Mouse (Mus musculus): ENCODE results near the gene Spsb4.

Spsb4 gene

GRCm38 (mm10) chr9:97013698-97014097 lies 4.9 kb downstream of the Spsb4 start:
- DNase-seq, result no peak

- DNase-seq, result no peak
Observed at GRCm38 (mm10) chr9:97013153-97013552, 5.5 kb downstream of the Spsb4 start.

GRCm38 (mm10) chr9:97011454-97012195 lies 7.0 kb downstream of the Spsb4 start:
- DNase-seq, result no peak

- no peak for DNase-seq
Observed at GRCm38 (mm10) chr9:97010447-97010846, 8.2 kb downstream of the Spsb4 start.

- no peak for DNase-seq
Observed at GRCm38 (mm10) chr9:97004726-97005125, 13.9 kb downstream of the Spsb4 start.

- DNase-seq, result no peak
Observed at GRCm38 (mm10) chr9:97003173-97003572, 15.5 kb downstream of the Spsb4 start.

- DNase-seq, result no peak
Observed at GRCm38 (mm10) chr9:97002654-97003053, 16.0 kb downstream of the Spsb4 start.

GRCm38 (mm10) chr9:97002025-97002424 lies 16.6 kb downstream of the Spsb4 start:
- no peak for DNase-seq

GRCm38 (mm10) chr9:97001458-97001857 lies 17.2 kb downstream of the Spsb4 start:
- DNase-seq, result no peak

GRCm38 (mm10) chr9:96995717-96996116 lies 22.9 kb downstream of the Spsb4 start:
- no peak for DNase-seq

GRCm38 (mm10) chr9:96994733-96995132 lies 23.9 kb downstream of the Spsb4 start:
- DNase-seq, result no peak

- no peak for DNase-seq
Observed at GRCm38 (mm10) chr9:96991118-96991517, 27.5 kb downstream of the Spsb4 start.

- no peak for DNase-seq
Observed at GRCm38 (mm10) chr9:96989389-96989990, 29.2 kb downstream of the Spsb4 start.

- DNase-seq, result no peak
Observed at GRCm38 (mm10) chr9:96986797-96987473, 31.7 kb downstream of the Spsb4 start.

- no peak for DNase-seq
Observed at GRCm38 (mm10) chr9:96984034-96984433, 34.6 kb downstream of the Spsb4 start.

GRCm38 (mm10) chr9:96982940-96983339 lies 35.7 kb downstream of the Spsb4 start:
- DNase-seq, result no peak

GRCm38 (mm10) chr9:96982351-96982750 lies 36.3 kb downstream of the Spsb4 start:
- DNase-seq, result no peak

- no peak for DNase-seq
Observed at GRCm38 (mm10) chr9:96981836-96982235, 36.8 kb downstream of the Spsb4 start.

GRCm38 (mm10) chr9:96981121-96981520 lies 37.5 kb downstream of the Spsb4 start:
- no peak for DNase-seq

- no peak for DNase-seq
Observed at GRCm38 (mm10) chr9:96980037-96980997, 38.3 kb downstream of the Spsb4 start.

- DNase-seq, result no peak
Observed at GRCm38 (mm10) chr9:96979417-96980030, 39.1 kb downstream of the Spsb4 start.

GRCm38 (mm10) chr9:96978147-96978782 lies 40.4 kb downstream of the Spsb4 start:
- no peak for DNase-seq

Measured in thymus, postnatal 36 days (tissue).